Mouse (Mus musculus) MN1 (cell line): ENCODE data around the gene Zfp292.

Experiments
- DNase-seq: peaks from one replicate; pipeline ENCODE4 v3.0.0-alpha.2; 2016; ENCODE audit warnings: low spot score

The Zfp292 gene

GRCm38 (mm10) chr4:34796294-34796693 is 86.5 kb downstream of the Zfp292 start:
- no peak for DNase-seq

DNA sequence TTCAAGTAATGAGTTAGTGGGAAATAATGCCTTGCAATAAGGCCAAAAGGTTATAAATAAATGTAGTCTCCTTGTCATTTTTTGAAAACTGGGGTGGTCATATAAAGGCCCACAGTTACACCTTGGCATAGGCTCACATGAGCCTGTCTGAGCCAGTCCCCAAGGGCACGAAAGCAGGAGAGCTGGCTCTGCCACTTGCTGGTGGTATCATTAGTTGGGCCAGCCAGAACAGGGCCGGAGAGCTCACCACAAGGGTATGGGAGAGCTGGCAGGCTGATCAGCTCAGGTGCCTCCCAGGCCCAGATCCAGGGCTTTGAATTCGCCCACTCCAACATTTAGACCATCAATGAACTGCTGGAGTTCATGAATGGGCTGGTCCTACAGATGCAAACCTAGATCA is 96.3 kb downstream of the Zfp292 start:
- no peak for DNase-seq

GRCm38 (mm10) chr4:34785646-34786045 is 97.1 kb downstream of the Zfp292 start:
- no peak for DNase-seq

DNA sequence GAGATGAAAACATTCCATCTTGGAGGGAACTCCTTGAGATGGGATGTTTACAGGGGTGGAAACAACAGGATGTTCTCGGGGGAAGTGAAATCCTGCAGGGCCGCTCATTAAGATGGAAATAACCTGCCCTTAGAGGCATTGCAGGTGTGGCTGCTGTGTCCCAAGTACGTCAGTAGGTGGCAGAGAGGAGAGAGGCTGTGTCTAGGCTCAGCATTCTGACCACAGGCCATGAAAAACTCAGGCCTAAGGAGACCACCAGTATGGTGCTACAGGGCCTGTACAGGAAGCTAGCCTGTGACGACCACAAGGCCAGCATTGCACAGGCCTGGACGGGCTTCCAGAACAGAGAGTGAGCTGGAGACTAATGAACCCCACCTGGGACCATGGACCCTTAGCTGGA is 97.9 kb downstream of the Zfp292 start:
- no peak for DNase-seq

DNA sequence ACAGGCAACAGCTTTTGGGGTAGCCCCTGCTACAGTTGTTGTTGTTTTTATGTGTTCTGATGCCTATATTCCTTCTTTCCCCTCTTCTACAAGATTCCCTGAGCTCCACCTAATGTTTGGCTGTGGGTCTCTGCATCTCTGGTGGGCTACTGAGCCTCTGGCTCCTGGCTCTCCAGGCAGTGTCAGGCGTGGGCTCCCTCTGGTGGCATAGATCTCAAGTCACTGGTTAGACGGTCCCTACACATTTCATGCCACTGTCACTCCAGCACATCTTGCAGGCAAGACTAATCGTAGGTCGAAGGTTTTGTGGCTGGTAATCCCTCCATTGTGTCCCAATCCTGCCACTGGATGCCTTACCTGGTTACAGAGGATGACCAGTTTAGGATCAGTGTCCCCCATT is 100.0 kb downstream of the Zfp292 start:
- no peak for DNase-seq

DNA sequence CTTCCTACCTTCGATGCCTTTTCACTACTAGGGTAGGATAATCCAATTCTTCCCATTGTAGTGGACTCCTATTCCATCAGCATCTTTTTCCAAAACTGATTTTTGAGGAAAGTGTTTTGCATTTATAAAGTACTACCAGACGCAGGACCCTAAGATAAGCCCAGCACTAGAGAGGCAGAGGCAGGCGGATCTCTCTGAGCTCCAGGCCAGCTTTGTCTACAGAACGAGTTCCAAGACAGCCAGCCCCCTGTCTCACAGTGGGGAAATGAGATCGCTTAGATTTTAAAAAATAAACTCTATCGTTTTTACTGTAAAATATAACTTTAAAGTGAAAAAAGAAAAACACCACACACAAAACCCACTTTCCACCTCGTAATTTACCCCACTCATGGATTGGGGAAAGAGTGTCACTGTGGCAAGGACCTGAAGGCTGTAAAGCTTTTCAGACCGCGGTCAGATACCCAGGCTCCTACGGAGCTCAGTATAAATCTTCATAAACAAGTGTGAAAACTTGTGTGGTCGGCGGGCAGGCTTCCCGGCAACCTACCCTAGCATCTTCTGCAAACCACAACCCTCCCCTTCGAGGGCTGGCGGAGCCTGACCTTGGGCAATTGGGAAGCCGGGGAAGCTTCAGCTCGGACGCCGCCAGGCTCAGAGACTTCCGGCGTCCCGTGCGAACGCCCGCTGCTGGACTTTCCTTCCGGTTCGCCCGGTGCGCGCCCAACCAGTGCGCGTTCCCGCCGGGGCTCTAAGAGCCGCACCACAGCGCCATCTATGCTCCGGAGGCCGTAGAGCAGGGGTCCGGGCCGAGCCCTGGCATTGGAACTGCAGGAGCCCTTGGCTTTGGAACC is 104.9 kb downstream of the Zfp292 start, which contains the start of gene Smim8:
Gene Smim8, minus strand, starts transcription at position 747 of the 851 bp plus-strand sequence.
- DNase-seq: peak; percentile 90

DNA sequence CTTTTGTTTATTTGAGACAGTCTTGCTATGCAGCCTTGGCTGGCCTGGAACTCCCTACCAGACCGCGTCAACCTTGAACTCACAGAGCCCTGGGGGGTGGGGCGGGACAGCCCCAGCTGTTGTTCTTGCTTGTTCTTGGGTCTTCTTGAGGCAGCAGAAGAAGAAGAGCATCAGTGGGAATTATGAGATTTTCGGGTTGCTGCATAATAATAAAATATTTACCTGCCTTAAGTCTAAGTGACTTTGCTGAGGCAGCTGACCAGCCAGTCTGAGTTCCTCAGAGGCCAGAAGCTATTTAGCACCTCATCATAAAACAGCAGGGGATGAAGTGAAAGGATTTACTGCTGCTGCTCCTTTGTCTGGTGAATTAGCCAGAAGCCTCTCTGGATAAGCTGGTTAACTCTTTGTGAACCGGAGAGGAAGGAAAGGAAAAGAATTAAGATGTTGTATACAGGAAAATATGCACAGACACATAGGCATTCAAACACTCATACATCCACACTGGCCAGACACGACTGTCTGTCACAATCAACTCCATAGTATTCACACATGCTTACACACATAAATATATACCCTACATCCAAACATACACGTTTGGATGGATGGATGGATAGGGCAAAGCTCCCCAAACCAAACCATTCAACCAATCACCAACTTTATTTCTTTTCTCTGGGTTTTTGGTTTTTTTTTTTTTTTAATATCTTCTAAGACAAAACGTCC is 110.9 kb downstream of the Zfp292 start:
- no peak for DNase-seq

GRCm38 (mm10) chr4:34756163-34756562 is 126.6 kb downstream of the Zfp292 start, which contains the start of gene Gm136:
Gm136 (minus strand) TSS chr4:34756263.
- no peak for DNase-seq
